8 mouse cellular contexts compared by ENCODE assay signal in the genomic region with DNA sequence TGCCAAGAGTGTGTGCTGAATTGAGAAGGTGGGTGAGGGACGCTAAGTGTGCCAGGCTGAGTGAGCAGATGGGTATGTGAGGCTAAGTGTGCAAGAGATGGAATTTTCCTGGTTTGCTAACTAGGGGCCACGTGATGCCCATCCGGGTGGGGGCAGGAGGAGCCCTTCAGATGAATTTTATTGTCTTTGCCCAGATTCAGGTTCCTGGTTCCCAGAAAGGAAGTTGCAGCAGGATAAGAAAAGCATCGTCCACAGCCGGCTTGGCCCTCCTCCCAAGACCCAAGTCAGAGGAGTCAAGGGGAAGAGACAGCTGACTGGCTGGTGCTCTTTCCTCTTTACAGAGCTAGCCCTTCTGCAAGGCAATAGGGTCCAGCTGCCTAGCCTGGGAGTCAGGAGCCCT. TPM values are rescaled to one million over a fixed set of nuclear protein-coding genes. Genes with fewer than 3 reads are reported as not detected.
DNase-seq lines count a peak whose midpoint lies in the region; ATAC-seq and TF ChIP-seq lines count a peak whose summit lies in the region.

A gene (minus strand): TSS at position 84 of the 400 bp plus-strand sequence.

- no peak for ATAC-seq in hindbrain, embryonic 16.5 days
- peak; percentile 22; the same call in 1 of the 2 replicates for ATAC-seq in liver, postnatal 0 days

- intact Hi-C loops in gastrocnemius, adult 2 months (cut with DNase I) = no loop called here

- H3K27me3 ChIP-seq in hindbrain, embryonic 16.5 days (replicated peaks; ENCODE audit: control insufficient read depth, insufficient read depth, low read length) = no peaks in the 10 kb centered on the region
- no peaks in the 10 kb centered on the region for H3K27me3 ChIP-seq in liver, postnatal 0 days (ENCODE audit: insufficient read depth, low read length)

- 82% methylated on average over 5 of the region's 5 CpGs for WGBS in hindbrain, embryonic 16.5 days
- WGBS in liver, postnatal 0 days (ENCODE audit: insufficient replicate concordance) = 63% methylated on average over 5 of the region's 5 CpGs

- H3K36me3 ChIP-seq in hindbrain, embryonic 16.5 days (ENCODE audit: control insufficient read depth, insufficient read depth, low read length) = no peaks in the 10 kb centered on the region
- H3K36me3 ChIP-seq in liver, postnatal 0 days (replicated peaks; ENCODE audit: insufficient read depth, low read length) = no peaks in the 10 kb centered on the region

- H3K4me2 ChIP-seq in hindbrain, embryonic 16.5 days (ENCODE audit: low read length) = peak within 1 kb of the TSS; percentile 6
- 0 out of 2 replicates have a peak within 1 kb of the TSS, but pooled peaks have one; percentile 0 for H3K4me2 ChIP-seq in liver, postnatal 0 days (ENCODE audit: low read depth, low read length)

- TF ChIP-seq EP300 in liver, postnatal 0 days (IDR thresholded peaks at IDR 0.05; ENCODE audit: low read depth) = no peak

- peaks cover 9% of the 10 kb centered on the region for H3K4me1 ChIP-seq in brown adipose tissue, adult 24 weeks (ENCODE audit: control insufficient read depth, insufficient read depth, insufficient read length, low read length)
- peaks cover 3% of the 10 kb centered on the region; the same call in 1 of the 2 replicates for H3K4me1 ChIP-seq in hindbrain, embryonic 16.5 days (ENCODE audit: control insufficient read depth, insufficient read depth, low read depth, low read length)
- peaks cover 3% of the 10 kb centered on the region; the same call in 1 of the 2 replicates for H3K4me1 ChIP-seq in liver, postnatal 0 days (ENCODE audit: insufficient read depth)

- H3K4me3 ChIP-seq in gastrocnemius, adult 2 months = peak within 1 kb of the TSS; percentile 36
- H3K4me3 ChIP-seq in brown adipose tissue, adult 24 weeks (ENCODE audit: insufficient read depth, low read depth, low read length) = 0 out of 2 replicates have a peak within 1 kb of the TSS, but pooled peaks have one; percentile 2
- H3K4me3 ChIP-seq in hindbrain, embryonic 16.5 days (ENCODE audit: low read length) = no peak within 1 kb of the TSS
- H3K4me3 ChIP-seq in liver, postnatal 0 days (ENCODE audit: low read depth, low read length) = no peak within 1 kb of the TSS; the same call in 1 of the 2 replicates

- DNase-seq in gastrocnemius, adult 2 months = peak; percentile 36
- DNase-seq in gastrocnemius, postnatal 25 days = no peak
- DNase-seq in liver, postnatal 0 days = no peak
- no peak for DNase-seq in c-Kit-positive CD71-positive TER-119-positive erythroid progenitor cells, embryonic 14.5 days (ENCODE audit: low spot score)
- DNase-seq in left cerebral cortex, adult 8-10 months (ENCODE audit: low spot score in 2 of 2) = no peak
- no peak for DNase-seq in gastrocnemius, adult 8-10 months (ENCODE audit: low spot score in 2 of 2)

- no peaks in the 10 kb centered on the region for H3K9me3 ChIP-seq in hindbrain, embryonic 16.5 days (ENCODE audit: control insufficient read depth, low read length)
- no peaks in the 10 kb centered on the region for H3K9me3 ChIP-seq in liver, postnatal 0 days (ENCODE audit: low read length)

- H3K9ac ChIP-seq in hindbrain, embryonic 16.5 days (ENCODE audit: low read depth, low read length) = no peak within 1 kb of the TSS
- no peak within 1 kb of the TSS for H3K9ac ChIP-seq in liver, postnatal 0 days (replicated peaks)

- H3K27ac ChIP-seq in gastrocnemius, adult 2 months = no peak within 1 kb of the TSS
- peak within 1 kb of the TSS; percentile 57 for H3K27ac ChIP-seq in brown adipose tissue, adult 24 weeks (replicated peaks; ENCODE audit: low read depth, low read length)
- no peak within 1 kb of the TSS for H3K27ac ChIP-seq in hindbrain, embryonic 16.5 days (ENCODE audit: low read depth, low read length)
- H3K27ac ChIP-seq in liver, postnatal 0 days (ENCODE audit: low read depth) = peak within 1 kb of the TSS; percentile 53; the same call in 1 of the 2 replicates

- no peak for TF ChIP-seq CTCF in gastrocnemius, adult 2 months (IDR thresholded peaks at IDR 0.05)
- TF ChIP-seq CTCF in liver, postnatal 0 days (IDR thresholded peaks at IDR 0.05; ENCODE audit: low read depth) = no peak

RNA-seq across cellular contexts. Expression of the gene that starts here (rescaled TPM):
- total RNA-seq in gastrocnemius, adult 2 months (2021) = not detected
- under 1 TPM in 1 of 2 experiments, not detected in 1; 0.31 TPM for total RNA-seq in gastrocnemius, postnatal 25 days (2021)
- polyA plus RNA-seq in brown adipose tissue, adult 24 weeks (2012; ENCODE audit: insufficient read depth, insufficient read length, missing spikeins) = not detected in 2 replicates
- polyA plus RNA-seq in hindbrain, embryonic 16.5 days (2015; fragmentation: Nextera tagmentation; extraction: Ambion mirVana) = 0.35 and 0.58 TPM in 2 replicates
- polyA plus RNA-seq in liver, postnatal 0 days (2015; fragmentation: Nextera tagmentation; extraction: Ambion mirVana) = 13.1 and 15.0 TPM in 2 replicates
- 1 to 10 TPM in 3 of 4 experiments, not detected in 1; 1.0 to 1.4 (median 1.1) TPM for total RNA-seq in left cerebral cortex, adult 8-10 months (2022)
- total RNA-seq in gastrocnemius, adult 8-10 months (2022) = not detected

Comparison
In these comparisons a context has a peak if more than half of its experiments do, and no peak if none do; other contexts are left out.
1. Peak in DNase-seq and H3K4me3 ChIP-seq in gastrocnemius, adult 2 months; RNA of the gene not detected or under 1 TPM.
2. H3K27ac ChIP-seq: peak in brown adipose tissue, adult 24 weeks (single experiment) and liver, postnatal 0 days (single experiment); none in gastrocnemius, adult 2 months (single experiment) and hindbrain, embryonic 16.5 days (single experiment).